Mouse (Mus musculus) hindbrain, embryonic 13.5 days (tissue): Measurements from ENCODE around the gene Rin3. TPM values are rescaled to one million over a fixed set of nuclear protein-coding genes. Genes with fewer than 3 reads are reported as not detected.

Source experiments
- ATAC-seq: fragments of 200-750 bp; cut with Nextera tagmentation; 2 replicates; pipeline ENCODE4 v1.8.0; 2017; ENCODE audit warnings: moderate TSS enrichment; ENCODE audit not compliant: low FRiP score
- H3K27ac ChIP-seq: fragments of 300-500 bp; sonication (generic); 2 replicates; pipeline ENCODE4 v1.5.1; 2015; ENCODE audit warnings: inconsistent platforms, mild to moderate bottlenecking, moderate library complexity
- H3K27me3 ChIP-seq: fragments of 300-500 bp; sonication (generic); 2 replicates; pipeline ENCODE4 v1.6.1; 2015; ENCODE audit warnings: mild to moderate bottlenecking, inconsistent platforms
- H3K36me3 ChIP-seq: fragments of 300-500 bp; sonication (generic); 2 replicates; pipeline ENCODE4 v1.6.1; 2015; ENCODE audit warnings: mild to moderate bottlenecking, inconsistent platforms
- H3K4me1 ChIP-seq: fragments of 300-500 bp; sonication (generic); replicated peaks from 2 replicates; pipeline ENCODE4 v1.6.1; 2015; ENCODE audit warnings: inconsistent platforms
- H3K4me2 ChIP-seq: fragments of 300-500 bp; sonication (generic); 2 replicates; pipeline ENCODE4 v1.6.1; 2015; ENCODE audit warnings: inconsistent platforms, mild to moderate bottlenecking, moderate library complexity
- H3K4me3 ChIP-seq: fragments of 300-500 bp; sonication (generic); 2 replicates; pipeline ENCODE4 v1.5.1; 2015; ENCODE audit warnings: mild to moderate bottlenecking, inconsistent platforms
- H3K9ac ChIP-seq: fragments of 300-500 bp; sonication (generic); 2 replicates; pipeline ENCODE4 v1.6.1; 2015; ENCODE audit warnings: mild to moderate bottlenecking, inconsistent platforms
- H3K9me3 ChIP-seq: fragments of 300-500 bp; sonication (generic); 2 replicates; pipeline ENCODE4 v1.6.1; 2016; ENCODE audit warnings: inconsistent platforms
- WGBS: fragments of 180-500 bp; shearing (Covaris S2); methylation state at CpG from one replicate; pipeline ENCODE4 v1.1.7; 2015; 5-methylcytosine and 5-hydroxymethylcytosine counted together
- polyA plus RNA-seq: library from polyadenylated mRNA; unstranded; fragments of >200 nt; fragmentation: Nextera tagmentation; extraction: Ambion mirVana; gene quantifications from 2 replicates; pipeline ENCODE4 v1.2.1, GENCODE M21; 2015

Rin3 gene
- polyA plus RNA-seq, 1 experiment from 2014 or later = 4.2 TPM

DNA sequence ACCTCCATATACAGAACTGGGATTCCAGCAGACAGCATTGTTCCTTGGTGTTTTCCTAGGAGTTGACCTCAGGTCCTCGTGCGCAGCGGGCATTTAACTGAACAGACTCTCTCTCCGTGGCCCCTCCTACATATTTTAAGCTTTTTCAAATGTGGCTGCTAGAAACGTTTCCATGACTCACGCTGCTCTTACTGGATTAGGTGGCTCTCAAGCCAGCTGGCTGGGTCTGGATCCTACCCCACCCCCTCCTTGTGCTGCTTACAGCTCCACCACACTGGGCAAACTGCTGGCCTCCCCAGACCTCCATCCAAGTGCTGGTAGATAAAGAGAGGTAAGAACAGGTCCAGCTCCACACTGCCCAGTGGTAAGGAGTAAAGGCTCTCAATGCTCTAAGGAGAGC is 139.2 kb downstream of the Rin3 start:
- Histone ChIP-seq H3K4me3 (no peak overlapping the region), H3K9me3 (no peaks in the 10 kb centered on the region), H3K36me3 (peaks cover 25% of the 10 kb centered on the region), H3K9ac (no peak overlapping the region), H3K27ac (no peak overlapping the region), H3K27me3 (no peaks in the 10 kb centered on the region), H3K4me2 (no peak overlapping the region), H3K4me1 (peaks cover 4% of the 10 kb centered on the region; the same call in 1 of the 2 replicates)
- ATAC-seq = no peak
- WGBS = 89% methylated on average over 6 of the region's 6 CpGs

DNA sequence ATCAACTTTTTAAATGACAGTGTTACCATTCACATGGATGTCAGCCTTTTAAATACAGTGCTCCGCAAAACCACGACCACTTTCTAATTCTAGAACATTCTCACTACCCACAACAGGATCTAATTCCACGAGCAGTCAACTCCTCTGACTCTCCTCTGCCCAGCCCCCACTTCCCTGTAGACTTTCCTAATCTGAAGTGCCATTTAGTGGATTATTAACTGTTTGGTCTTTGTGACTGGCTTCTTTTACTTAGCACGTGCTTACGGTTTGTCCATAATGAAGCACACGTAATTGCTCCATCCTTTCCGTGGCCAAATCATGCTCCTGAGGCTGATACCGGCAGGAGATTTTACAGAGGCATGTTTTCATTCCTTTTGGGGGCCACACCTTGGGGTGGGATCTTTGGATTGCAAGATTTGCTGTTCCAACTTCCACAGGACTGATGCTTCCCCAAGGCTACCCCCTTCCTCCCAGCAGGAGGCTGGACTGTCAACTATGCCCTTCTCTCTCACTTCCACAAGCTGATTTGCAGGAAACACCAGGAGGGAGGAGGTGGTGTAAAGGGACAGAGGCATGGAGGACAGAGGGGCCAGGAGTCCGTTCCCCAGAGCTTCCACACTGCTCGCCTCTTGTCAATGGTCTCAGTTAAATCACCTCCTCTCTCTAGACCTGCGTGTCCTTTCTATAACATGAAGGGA is 139.9 kb downstream of the Rin3 start:
- Histone ChIP-seq H3K4me1 (peaks cover 4% of the 10 kb centered on the region; the same call in 1 of the 2 replicates), H3K9me3 (no peaks in the 10 kb centered on the region), H3K36me3 (peaks cover 25% of the 10 kb centered on the region), H3K4me2 (no peak overlapping the region), H3K27ac (no peak overlapping the region), H3K4me3 (no peak overlapping the region), H3K27me3 (no peaks in the 10 kb centered on the region), H3K9ac (no peak overlapping the region)
- ATAC-seq = no peak
- 88% methylated on average over 11 of the region's 11 CpGs for WGBS

DNA sequence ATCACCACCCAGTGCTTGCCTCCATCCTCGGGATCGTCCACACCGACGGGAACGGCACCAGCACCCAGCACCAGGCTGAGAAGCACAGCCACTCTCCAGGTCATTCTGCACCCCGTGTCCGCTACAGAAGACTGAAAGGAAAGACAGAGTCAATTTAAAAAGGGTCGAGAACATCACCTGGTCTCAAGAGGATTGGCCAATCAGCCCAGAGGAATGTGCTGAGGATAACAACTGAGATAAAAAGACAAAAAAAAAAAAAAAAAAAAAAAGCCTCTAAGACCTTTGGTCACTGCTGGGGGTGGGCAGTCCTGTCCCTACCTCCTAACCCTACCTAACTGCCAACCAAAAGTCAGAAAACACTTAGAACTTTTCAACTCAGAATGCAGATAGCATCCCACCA is 140.8 kb downstream of the Rin3 start:
- Histone ChIP-seq H3K9me3 (no peaks in the 10 kb centered on the region), H3K27me3 (no peaks in the 10 kb centered on the region), H3K36me3 (peaks cover 25% of the 10 kb centered on the region), H3K9ac (no peak overlapping the region), H3K27ac (no peak overlapping the region), H3K4me3 (no peak overlapping the region), H3K4me2 (no peak overlapping the region), H3K4me1 (peaks cover 4% of the 10 kb centered on the region; the same call in 1 of the 2 replicates)
- 98% methylated on average over 8 of the region's 8 CpGs for WGBS
- no peak for ATAC-seq

DNA sequence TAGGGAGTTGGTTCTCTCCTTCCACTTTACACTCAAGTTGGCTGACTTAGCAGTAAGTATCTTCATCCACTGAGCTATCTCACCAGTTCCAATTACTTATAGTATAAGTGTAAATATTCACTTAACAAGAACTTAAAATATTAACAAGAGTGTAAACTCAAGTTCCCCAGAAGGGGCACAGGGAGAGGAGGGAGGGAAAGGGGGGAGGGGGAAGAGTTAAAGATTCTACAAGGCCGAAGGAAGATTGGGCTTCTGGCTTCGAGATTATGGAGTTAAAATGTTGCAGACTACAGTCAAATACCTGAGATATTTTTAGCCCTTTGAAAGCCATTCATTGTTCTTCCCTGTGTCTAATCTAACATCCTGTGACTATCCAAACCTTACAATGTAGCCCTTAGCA is 141.6 kb downstream of the Rin3 start:
- WGBS = 89% methylated on average over 2 of the region's 2 CpGs
- no peak for ATAC-seq

DNA sequence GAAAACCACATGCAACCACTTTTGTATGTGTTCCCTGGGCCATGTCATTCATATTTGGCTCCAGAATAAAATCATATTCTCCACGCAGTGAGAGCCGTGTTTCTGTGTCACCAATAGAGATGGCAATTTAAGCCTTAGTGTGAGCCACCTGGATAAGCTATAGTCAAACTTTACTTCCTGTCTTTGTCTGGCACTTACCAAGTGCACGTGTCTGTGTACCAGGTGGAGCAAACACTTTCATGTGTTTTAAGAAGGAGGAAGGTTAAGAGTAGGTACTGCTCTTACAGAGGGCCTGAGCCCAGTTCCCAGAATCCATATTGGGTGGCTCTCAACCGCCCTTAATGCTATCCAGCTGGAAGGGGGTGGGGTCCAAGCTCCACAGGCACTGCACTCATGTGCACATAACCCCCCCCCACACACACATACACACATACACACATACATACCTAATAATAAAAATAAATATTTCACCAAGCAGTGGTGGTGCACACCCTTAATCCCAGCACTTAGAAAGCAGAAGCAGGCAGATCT is 142.3 kb downstream of the Rin3 start:
- Histone ChIP-seq H3K9ac (no peak overlapping the region), H3K4me3 (no peak overlapping the region), H3K9me3 (no peaks in the 10 kb centered on the region), H3K4me1 (no peaks in the 10 kb centered on the region), H3K27ac (no peak overlapping the region), H3K4me2 (no peak overlapping the region), H3K36me3 (peaks cover 25% of the 10 kb centered on the region), H3K27me3 (no peaks in the 10 kb centered on the region)
- no peak for ATAC-seq
- 91% methylated on average over 4 of the region's 4 CpGs for WGBS

More for the DNA sequence above, 141.6 kb downstream of the Rin3 start:
- Histone ChIP-seq H3K9ac (no peak overlapping the region), H3K4me1 (peaks cover 3% of the 10 kb centered on the region; the same call in 1 of the 2 replicates), H3K4me3 (no peak overlapping the region), H3K27me3 (no peaks in the 10 kb centered on the region), H3K9me3 (no peaks in the 10 kb centered on the region), H3K4me2 (no peak overlapping the region), H3K36me3 (peaks cover 25% of the 10 kb centered on the region), H3K27ac (no peak overlapping the region)

DNA sequence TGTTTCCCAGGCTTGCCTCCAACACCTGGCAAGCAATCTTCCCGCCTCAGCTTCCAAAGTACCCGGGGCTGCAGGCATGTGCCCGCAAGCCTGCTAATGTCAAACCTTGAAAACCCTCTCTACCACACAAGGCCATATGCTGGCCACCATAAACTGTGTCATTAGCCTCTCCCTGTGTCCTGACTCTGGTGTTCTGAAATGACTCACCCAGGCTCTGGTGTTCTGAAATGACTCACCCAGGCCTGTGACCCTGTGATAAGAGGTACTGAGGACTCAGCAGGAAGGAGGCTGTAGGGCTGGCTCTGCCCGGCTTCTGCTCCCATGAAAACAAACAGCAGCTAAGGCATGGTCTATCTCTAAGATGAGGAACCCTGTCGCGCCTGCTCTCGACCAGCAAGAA is 143.4 kb downstream of the Rin3 start:
- Histone ChIP-seq H3K27ac (no peak overlapping the region), H3K27me3 (no peaks in the 10 kb centered on the region), H3K4me1 (no peaks in the 10 kb centered on the region), H3K36me3 (peaks cover 25% of the 10 kb centered on the region), H3K9me3 (no peaks in the 10 kb centered on the region), H3K9ac (no peak overlapping the region), H3K4me2 (no peak overlapping the region), H3K4me3 (no peak overlapping the region)
- no peak for ATAC-seq
- 96% methylated on average over 7 of the region's 7 CpGs for WGBS

DNA sequence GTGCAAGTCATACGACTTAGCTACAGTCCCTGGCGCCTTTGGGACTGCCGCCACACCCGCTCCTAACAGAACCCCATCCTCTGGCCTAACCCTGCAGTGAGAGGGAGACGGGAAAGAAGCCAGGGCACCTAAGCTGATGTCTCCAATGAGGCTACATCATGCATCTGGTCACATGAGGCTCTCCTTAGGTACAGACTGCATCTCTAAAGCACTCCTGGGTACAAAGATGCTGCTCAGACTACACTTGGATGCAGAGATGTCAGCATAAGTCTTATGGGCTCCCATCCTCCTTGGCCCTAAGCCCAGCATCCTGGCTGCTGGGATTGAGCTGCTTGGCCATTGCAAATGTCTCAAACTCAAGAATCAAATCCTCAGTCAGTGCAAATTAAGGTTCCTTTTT is 146.8 kb downstream of the Rin3 start:
- Histone ChIP-seq H3K9me3 (no peaks in the 10 kb centered on the region), H3K27ac (no peak overlapping the region), H3K9ac (no peak overlapping the region), H3K4me3 (no peak overlapping the region), H3K27me3 (no peaks in the 10 kb centered on the region), H3K4me2 (no peak overlapping the region), H3K36me3 (peaks cover 5% of the 10 kb centered on the region), H3K4me1 (no peaks in the 10 kb centered on the region)
- ATAC-seq = no peak
- WGBS = 97% methylated on average over 5 of the region's 5 CpGs

DNA sequence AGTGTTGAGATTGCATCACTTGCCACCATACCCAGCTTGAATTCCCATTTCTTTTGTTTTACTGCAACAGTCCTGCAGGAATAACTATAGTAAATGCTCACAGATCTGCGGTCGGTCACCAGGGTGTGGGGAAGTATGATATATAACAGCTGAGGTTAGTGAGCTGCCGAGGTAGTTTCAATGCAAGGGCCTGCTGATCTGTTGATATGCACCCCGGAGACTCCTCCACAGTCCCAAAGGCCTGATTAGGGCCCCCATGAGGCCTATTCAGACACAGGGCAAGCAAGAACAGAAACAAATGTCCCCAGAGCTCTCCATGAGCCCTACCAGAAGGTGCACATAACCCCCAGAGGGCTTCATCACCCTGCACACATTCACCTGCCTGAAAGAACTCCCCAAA is 147.4 kb downstream of the Rin3 start:
- no peak overlapping the region for H3K4me2 ChIP-seq
- no peaks in the 10 kb centered on the region for H3K4me1 ChIP-seq
- 85% methylated on average over 4 of the region's 4 CpGs for WGBS
- peaks cover 5% of the 10 kb centered on the region for H3K36me3 ChIP-seq
- H3K27ac ChIP-seq = no peak overlapping the region
- no peak overlapping the region for H3K9ac ChIP-seq
- no peak for ATAC-seq
- no peak overlapping the region for H3K4me3 ChIP-seq
- no peaks in the 10 kb centered on the region for H3K27me3 ChIP-seq
- no peaks in the 10 kb centered on the region for H3K9me3 ChIP-seq

DNA sequence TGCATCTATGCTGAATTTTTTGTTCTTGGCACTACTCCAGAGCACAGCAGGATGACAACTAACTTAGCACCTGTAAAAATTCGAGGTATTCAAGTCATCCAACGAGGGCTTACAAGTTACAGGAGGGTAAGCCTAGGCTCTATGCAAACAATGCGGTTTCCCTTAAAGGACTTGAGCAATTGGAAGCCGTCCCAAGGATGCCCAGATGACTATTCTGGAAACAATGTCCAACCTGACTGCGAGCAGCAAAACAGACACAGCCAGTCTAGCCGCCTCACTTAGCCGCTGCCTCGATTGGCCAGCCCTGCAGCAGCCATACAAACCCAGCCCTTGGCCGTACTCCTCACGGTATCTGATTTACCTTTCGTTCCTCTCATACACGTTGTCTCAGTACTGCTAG is 149.4 kb downstream of the Rin3 start:
- no peak overlapping the region for H3K4me2 ChIP-seq
- H3K9me3 ChIP-seq = no peaks in the 10 kb centered on the region
- H3K27ac ChIP-seq = no peak overlapping the region
- no peaks in the 10 kb centered on the region for H3K4me1 ChIP-seq
- 86% methylated on average over 12 of the region's 12 CpGs for WGBS
- no peak overlapping the region for H3K4me3 ChIP-seq
- no peaks in the 10 kb centered on the region; the same call in 1 of the 2 replicates for H3K36me3 ChIP-seq
- no peak for ATAC-seq
- no peaks in the 10 kb centered on the region for H3K27me3 ChIP-seq
- H3K9ac ChIP-seq = no peak overlapping the region

DNA sequence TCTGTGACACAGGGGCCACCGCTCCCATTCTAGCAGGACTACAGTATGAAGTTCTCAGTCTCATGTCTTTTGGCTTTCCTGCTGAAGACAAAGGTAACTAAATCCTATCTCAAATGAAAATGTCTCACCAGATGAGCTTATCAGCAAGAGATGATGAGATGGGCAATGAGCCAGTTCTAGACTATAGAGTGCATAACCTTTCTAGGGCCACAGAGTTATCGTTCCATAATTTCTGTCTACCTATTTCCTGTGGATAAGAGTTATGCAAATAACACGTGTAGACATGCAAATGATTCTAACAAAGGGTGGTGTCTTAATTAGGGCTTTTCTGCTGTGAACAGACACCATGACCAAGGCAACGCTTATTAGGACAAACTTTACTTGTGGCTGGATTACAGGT is 151.3 kb downstream of the Rin3 start:
- no peak overlapping the region for H3K9ac ChIP-seq
- H3K9me3 ChIP-seq = no peaks in the 10 kb centered on the region
- H3K4me1 ChIP-seq = peaks cover 13% of the 10 kb centered on the region
- 91% methylated on average over 4 of the region's 4 CpGs for WGBS
- no peak for ATAC-seq
- no peak overlapping the region for H3K4me2 ChIP-seq
- H3K27me3 ChIP-seq = no peaks in the 10 kb centered on the region
- H3K4me3 ChIP-seq = no peak overlapping the region
- no peaks in the 10 kb centered on the region; the same call in 1 of the 2 replicates for H3K36me3 ChIP-seq
- H3K27ac ChIP-seq = no peak overlapping the region

DNA sequence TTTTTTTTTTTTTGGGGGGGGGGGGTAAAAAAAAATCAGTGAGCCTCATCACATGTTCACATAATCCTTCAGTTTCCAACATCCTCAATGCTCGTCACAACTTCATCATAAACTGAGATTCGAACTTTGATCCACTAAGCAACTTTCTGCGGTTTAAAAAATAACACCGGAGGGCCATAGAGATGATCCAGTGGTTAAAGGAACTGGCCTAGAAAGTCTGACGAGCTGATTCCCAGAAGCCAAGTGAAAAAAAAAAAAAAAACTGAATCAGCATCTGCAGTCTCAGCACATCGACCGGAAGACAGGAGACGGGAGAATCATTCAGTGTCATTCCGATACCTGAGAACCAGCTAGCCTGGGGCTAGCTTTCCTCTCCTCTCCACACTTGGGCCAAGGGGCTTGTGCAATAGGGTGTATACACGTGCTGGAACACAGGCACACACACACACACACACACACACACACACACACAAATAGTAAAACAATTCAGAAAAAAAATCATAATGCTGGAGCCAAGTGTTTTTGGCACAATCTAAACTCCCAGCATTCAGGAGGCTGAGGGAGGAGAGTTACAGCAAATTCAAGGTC is 154.2 kb downstream of the Rin3 start:
- no peak for ATAC-seq
- Histone ChIP-seq H3K27ac (no peak overlapping the region), H3K4me1 (peaks cover 18% of the 10 kb centered on the region), H3K36me3 (no peaks in the 10 kb centered on the region; the same call in 1 of the 2 replicates), H3K4me3 (no peak overlapping the region), H3K9me3 (no peaks in the 10 kb centered on the region), H3K9ac (no peak overlapping the region), H3K4me2 (no peak overlapping the region), H3K27me3 (no peaks in the 10 kb centered on the region)
- 80% methylated on average over 10 of the region's 10 CpGs for WGBS

DNA sequence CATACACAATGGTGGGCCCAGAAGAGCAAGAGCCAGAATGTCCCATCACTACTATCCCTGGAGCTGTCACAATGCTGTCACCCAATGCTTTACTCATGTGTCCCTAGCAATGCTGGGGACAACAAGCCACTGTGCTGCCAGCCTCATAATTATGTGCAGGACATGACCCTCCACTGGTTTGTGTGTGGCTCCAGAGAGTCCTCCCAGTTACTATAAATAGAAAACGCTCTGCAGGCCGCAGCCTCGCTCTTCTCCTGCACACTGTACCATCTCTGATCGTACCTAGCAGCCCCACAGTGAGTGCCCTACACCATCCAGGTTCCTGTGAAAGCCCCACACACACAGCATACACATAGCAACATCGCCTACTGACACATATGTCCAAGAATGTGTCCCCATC is 155.1 kb downstream of the Rin3 start:
- ATAC-seq = no peak
- Histone ChIP-seq H3K27me3 (no peaks in the 10 kb centered on the region), H3K9ac (peak overlapping the region; percentile 79), H3K4me2 (peak overlapping the region; percentile 75), H3K36me3 (no peaks in the 10 kb centered on the region; the same call in 1 of the 2 replicates), H3K4me3 (peak overlapping the region; percentile 58), H3K4me1 (peaks cover 18% of the 10 kb centered on the region), H3K27ac (no peak overlapping the region), H3K9me3 (no peaks in the 10 kb centered on the region)
- 79% methylated on average over 5 of the region's 5 CpGs for WGBS
